Mouse (Mus musculus) ovary, adult 18-20 months (tissue): ENCODE results near the gene Pigk.

Experiments used
- DNase-seq: peaks from one replicate; pipeline ENCODE4 v3.0.0; 2022; ENCODE audit warnings: low spot score, mixed read lengths

Pigk gene

DNA sequence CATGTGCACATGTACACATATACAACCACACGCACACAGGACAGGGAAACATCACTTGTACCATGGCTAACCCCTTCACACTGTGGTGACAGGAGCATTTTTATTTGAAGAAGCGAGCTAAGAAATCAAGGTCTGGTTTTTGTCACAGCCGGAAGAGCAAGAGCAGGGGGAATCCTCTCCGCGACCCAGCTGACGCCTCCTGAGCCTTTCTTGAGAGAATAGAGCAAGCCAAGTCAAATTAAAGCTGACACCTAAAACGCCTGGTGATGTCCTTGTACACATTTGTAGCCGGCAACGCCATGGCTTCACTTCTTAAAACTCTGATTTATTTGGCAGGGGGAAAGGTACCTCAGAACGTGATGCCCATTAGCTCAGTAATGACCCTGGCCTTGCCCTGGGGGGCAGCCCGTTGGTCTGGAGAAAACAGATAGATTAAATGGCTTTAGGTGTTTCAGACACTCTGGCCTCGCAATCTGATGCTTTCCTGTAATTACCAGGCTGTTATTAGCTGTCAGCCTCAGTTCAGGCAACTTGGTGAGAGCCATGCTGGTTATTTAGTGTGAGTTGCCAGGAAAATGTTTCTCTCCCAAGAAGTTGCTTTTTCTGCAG is 141.2 kb downstream of the Pigk start:
- no peak for DNase-seq

DNA sequence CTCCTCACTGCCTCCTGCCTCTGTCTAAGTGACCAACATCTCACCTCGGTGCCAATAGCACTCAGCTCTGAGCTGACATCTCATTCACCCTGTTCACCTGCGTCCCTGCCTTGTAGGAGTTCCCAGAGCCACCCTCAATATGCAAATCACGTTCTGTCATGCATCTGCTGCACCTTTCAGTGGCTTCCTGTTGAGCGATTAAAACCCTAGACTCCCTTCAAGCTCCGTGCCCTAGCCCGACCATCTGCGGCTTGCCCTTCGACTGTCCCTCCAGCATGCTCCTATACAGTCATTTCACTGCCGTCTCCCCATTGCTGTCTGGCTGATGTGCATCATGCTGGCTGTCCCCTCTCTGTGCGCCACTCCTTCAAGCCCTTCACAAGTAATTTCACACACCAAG is 142.2 kb downstream of the Pigk start:
- DNase-seq = no peak

DNA sequence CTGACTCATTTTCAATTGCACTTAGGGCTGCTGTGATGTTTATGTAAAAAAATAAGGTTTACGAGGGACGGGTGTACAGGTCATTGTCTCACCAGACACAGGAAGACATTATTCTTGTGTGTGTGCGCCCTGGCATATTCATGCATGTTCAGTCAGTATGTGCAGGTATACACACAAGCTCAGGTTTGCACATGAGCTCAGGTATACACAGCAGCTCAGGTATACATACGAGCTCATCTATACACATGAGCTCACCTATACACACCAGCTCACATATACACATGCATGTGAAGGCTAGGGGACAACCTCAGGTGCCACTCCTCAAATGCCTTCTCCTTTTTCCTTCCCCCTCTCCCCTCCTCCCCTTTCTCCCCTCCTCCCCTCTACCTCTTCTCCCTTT is 147.6 kb downstream of the Pigk start:
- no peak for DNase-seq

DNA sequence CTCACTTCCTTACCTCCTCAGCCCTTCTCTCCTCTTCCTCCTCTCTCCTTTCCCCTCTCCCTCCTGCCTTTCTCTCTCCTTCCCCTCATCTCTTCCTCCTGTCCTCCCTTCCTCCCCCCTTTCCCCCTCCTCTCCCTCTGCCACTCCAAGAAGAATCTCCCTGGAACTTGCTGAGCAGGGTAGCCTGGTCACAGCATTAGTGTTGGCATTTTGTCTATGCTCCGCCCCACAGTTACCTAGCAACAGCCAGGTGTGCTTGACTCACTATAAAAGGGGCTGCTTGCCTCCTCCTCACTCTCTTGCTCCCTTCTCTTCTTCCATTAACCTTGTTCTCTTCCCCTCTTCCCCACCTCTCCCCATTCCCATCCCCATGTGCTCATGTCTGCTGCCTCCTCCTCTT is 148.1 kb downstream of the Pigk start:
- DNase-seq = no peak

DNA sequence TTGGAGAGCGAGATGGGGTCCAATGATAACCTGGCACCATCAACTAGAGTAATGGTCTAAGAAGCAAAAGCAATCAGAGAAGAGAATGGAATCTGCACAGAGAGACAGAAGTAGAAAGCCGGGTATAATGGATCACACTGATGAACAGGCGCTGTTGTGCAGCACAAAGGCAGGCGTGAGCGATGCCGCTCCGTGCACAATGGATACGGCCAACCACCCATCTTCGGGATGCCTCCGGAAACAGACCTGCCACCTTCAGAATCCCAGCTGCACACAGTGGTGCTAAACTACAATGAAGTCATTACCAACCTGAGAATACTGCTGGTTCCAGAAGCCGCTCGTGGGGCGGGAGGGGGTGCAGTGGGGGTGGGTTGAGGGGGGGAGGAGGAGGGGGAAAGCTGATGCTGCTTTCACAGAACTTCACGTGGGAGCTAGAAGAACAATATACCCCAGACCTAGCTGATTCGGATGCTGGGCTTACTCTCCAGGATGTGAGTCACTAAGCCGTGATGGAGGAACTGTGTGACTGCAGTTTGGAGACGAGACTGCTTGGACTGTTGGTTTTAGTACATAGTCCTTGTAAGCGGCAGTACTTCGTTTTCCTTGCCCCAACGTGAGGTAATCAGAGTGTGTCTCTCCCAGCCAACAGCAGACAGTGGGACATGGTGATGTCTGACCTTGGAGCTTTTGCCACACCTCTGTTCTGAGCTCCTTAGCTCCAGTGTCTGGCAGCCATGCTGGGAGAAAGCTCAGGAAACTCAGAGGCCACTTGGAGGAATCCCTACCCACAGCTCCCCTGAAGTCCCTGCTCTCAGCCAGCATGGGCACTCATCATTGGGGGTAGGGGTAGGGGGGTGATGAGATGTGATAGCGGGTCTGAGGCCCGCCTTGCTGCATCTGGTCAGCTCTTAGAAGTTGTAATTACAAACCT is 152.4 kb downstream of the Pigk start:
- DNase-seq = no peak

DNA sequence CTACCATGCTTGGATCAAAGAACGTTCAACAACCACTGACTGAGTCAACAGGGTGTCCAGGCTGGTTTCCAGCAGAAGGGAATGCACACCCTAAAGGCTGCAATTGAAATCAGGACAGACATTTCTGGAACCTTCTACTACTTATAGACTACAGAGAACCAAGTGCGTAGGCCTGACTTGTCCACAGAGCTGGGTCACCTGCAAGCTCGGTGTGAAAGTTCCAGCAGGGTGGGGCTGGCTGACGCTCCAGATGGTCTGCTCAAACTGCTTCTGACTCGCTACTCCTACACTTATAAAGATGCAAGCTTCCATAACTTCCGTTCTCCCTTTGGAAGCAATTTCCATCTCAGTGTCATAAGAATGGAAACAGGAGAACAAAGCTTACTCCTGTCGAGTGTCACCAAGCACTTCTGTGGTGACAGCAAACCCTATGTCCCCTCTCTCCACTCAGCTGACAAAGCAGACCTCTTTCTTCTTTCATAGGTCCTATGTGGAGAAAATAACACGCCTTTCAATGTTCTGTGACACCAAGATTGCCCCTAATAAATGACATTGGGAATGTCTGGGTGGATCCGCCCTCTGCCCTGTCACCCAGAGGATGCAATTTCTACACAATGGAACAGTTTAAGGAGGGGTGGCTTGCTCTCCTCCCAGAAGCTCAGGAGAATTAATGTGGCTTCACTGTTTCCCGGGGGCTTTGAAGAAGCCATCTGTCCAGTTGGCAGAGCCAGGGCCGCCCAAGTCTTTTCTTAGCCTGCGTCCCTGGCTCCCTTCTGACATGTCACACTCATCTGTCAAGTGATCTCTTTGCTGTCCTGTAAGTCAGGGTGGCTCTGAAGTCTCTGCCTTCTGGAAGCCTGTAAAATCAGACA is 154.0 kb downstream of the Pigk start:
- DNase-seq = no peak

DNA sequence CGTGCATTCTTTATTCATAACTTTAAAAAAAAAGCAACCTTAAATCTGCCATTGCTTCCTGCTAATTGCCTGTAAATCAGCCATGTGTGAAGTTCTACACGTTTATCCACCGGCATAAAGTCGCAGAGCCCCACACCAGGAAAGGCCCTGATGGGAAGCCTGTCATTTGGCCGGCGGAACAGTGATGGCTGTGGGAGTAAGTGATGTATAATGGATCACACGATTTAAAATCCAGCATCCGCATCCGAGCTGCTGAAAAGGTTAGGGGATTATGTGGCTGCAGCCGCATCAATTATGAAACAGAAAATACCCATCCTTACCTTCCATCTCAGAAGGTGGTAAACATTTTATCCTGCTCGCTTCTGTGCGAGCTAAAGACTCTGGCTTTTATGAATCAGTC is 158.2 kb downstream of the Pigk start:
- DNase-seq = no peak

DNA sequence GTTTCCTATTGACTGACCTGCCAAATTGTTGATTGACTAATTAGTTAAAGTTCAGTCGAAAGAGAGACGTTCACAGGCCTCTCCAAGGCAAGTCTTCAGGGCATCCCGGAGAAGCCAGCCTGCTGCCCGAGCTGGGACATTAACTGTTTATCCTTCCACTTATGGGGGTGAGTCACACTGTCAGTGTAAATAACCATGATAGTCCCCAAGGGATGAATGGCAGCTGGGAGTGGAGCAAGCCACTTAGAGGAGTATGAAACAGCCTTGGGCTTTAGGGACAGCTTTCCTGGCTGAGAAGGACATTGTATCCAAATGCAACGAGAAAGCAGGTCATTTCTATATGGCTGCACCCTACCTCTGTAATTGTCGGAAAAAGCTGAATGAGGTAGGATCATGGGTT is 158.7 kb downstream of the Pigk start:
- no peak for DNase-seq

DNA sequence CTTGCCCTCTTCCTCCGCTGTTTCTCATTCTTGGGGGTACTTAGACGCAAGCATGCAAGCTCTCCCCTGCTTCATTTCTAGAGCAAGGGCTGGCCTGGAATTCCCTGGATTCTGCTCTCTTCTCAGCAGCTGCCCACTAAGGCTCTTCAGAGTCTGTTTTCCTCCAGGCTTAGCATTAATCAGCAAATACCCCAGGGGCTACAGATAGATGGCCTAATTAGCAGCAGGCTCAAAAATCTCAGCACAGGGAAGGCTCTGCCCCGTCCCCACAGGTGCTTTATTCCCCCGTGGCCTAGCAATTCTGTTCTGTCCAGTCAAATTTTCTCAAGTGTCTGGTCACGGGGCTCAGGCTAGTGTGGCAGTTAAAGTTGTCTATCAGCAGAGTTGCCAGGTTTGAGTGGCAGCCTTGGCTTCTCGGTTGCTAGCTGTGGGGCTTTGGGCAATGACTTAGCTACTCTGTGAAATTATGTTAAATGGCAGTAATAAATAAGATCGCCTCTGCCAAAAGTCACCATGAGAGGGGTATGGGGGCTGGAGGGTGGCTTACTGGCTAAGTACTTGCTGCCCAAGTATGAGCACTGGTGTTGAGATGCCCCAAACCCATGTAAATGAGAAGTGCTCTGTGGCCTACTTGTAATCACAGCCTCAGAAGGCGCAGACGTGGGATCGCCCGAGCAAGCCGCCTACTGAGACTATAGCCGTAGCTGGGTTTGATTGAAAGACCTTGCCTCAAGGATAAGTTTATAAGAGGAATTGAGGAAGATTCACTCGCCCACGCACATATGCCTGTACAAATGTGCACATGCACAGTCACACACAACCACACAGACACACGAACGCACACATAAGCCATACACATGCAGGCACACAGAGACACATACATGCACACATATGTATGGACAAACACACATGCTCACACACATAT is 160.8 kb downstream of the Pigk start:
- DNase-seq = no peak

DNA sequence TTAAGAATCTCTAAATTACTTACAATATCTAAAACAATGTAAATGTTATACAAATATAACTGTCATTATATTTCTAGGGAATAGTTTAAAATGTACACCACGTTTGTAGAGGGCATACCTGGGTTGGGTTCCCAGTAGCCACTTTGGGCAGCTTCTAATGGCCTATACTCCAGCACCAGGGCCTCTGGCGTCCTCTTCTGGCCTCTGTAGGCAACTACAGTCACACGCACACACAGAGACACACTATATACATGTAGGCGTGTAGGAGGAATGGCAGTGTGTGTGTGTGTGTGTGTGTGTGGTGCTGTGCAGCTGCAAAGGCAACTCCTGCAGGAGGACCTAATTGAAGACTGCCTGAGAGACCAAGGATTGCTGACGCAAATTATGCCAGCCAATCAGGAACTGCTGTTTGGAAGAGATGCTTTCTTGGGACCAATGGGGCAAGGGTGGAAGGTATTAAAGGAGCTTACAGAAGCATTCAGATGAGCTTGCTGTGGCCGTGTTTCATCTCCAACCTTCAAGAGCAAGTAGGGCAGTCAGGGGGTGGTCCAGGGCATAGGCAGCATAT is 161.9 kb downstream of the Pigk start:
- no peak for DNase-seq

DNA sequence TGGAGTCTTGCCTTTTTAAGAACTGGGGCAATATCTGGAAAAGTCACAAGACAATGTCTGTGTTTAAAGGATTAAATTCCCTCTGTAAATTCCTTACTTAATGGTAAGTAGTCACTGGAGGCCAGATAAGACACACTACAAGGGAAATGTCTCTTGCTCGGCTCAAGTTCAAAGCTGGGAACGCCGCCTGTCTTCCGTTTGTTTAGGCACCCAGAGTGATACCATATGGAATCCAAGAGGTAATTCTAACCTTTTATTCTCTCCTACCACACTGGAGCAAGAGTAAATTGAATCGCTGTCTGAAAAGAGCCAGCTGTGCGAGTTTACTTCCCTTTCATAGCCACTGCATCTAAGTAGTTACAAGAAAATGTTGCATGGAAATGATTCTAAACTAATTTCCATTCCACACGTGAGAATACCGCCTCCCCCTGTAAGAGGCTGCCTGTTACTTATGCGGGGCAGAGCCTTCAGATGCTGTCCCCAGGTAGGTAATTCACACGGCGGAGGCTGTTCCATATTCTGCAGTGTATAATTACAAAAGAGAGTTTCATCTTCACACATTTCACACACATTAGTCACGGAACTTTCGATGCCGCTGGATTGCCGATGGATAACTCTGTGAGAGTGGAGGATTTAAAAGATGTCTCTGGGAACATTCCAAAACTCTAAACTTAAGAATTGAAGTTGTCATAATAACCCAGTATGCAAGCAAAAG is 166.4 kb downstream of the Pigk start:
- DNase-seq = no peak

DNA sequence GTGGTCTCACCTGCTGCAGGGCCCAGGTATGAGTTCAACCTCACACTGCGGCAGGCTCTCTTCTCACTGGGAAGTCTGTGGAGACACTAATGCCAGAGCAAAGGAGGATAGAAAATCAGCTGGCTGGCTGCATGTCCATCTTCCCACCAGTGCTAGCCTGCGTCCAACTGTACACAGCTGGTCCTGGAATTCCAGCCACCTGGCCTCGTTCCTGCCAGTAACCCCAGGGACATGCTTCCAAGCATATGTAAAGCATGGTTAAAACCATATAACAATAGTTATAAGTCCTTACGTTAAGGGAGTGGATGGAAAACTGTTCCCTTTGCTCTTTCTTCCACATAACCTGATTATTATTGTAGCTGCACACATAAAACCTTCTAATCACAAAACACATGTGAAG is 167.8 kb downstream of the Pigk start:
- no peak for DNase-seq

DNA sequence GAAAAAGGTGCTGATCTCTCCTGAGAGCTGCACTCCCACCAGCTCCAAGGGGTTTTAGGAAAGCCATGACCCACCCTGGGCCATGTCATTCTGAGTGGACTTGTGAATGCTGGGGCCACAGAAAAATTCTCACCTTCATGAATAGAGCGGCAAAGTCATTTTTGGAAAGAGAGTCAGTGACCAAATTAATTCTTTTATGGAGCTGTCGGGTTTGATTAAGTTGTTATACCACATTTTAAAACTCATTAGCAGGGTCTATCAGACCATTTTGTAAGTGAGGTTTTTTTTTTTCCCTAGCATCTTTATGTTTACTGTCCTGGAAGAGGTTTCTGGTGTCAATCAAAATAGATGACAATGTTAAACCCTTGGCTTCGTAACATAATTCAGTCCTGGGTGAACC is 169.7 kb downstream of the Pigk start:
- DNase-seq = no peak

DNA sequence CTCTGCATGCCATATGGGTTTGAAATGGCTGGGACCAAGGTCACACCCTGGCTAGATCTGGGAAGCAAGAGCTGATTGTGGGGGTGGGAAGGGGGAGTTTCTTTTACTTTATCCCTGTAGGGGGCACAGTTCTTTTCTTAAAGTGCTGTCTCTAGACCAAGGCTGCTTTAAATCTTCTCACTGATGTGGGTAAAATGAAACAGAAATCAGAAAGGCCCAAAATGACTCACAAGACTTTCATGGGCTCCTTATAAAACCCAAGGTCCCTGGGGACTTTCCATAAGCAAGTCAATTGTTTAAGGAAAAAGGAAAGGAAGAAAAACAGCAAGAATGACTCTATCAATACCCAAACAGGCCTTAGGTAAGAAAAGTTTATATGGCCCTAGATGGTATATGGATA is 172.8 kb downstream of the Pigk start:
- no peak for DNase-seq

DNA sequence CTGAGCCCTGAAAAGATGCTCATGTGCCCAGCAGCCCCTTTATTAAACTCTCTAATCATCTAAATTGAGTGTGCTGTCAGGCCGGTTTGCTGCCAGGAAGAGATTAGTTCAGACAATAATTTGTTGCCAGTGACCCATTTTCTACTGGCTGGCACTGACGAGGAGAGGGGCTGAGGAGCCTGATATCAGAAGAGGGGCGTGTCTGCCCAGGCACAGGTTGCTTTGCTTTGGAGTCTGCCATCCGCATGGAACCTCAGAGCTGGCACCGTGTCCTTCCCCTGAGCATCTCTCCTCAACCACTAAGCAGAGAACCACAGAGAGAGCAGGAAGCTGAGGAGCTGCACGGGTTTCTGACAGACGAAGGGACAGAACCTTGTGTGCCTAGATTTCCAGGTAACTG is 174.2 kb downstream of the Pigk start:
- no peak for DNase-seq

DNA sequence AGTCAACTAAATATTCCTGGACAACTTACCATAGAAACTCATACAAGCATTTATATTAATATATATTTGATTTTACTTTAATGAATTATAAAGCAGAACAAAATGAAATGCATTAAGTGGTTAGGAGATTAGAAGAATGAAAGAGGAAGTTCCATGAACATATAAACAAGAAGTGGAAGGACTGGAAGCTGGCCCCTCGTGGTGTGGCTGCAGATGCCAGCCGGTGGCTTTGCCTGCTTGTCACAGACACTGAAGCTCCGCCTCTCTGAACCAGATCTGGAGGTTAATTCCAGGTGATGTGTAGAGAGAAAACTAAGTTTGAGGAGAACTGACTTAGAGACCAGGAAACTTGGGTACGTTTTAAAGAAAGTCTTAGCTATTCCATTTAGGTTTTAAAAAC is 181.0 kb downstream of the Pigk start:
- no peak for DNase-seq

DNA sequence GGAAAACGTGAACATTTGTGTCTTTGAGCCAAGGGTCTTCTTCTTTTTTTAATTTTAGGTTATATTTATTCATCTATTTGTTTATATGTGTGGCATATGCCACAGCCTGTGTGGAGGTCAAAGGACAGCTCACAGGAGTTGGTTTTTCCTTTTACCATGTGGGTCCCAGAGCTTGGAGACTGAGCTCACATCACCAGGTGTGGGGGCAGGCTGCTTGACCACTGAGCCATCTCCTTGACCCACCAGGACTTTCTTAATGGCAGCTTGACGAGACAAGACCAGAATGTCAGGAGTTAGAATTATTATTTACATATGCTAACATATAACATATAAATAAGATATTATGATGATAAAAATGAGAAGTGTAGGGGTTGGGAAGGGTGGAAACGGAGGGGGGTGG is 182.2 kb downstream of the Pigk start:
- no peak for DNase-seq

DNA sequence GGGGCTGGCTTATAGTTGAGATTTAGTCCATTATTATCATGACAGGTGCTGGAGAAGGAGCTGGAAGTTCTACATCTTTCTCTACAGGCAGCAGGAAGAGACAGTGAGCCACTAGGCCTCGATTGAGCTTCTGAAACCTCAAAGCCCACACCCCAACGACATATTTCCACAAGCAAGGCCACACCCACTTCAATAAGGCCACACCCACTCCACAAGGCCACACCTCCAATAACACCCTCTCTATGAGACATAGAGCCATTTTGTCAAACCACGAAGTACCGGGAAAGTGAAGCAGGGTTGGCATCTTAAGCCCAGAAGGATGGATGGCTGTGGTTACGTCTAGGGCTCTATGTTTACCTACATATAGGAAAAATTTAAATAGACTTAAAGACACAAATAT is 183.3 kb downstream of the Pigk start:
- DNase-seq = no peak

DNA sequence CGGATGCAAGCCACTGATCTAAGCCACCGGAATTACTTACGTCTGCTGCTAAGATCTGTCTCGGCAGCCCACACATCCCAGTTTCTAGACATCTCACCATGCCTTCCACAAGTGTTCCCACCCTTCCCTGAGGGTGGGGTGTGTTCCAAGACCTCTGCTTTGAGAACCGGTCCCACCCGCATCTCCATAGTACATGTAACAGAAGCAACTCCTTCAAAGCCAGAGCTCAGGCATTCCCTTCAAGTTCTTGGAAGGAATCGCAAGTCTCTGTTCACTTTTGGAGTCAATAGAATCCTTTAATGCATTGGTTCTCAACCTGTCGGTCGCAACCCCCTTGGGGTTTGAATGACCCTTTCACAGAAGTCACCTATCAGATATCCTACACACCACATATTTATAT is 185.0 kb downstream of the Pigk start:
- DNase-seq = no peak

DNA sequence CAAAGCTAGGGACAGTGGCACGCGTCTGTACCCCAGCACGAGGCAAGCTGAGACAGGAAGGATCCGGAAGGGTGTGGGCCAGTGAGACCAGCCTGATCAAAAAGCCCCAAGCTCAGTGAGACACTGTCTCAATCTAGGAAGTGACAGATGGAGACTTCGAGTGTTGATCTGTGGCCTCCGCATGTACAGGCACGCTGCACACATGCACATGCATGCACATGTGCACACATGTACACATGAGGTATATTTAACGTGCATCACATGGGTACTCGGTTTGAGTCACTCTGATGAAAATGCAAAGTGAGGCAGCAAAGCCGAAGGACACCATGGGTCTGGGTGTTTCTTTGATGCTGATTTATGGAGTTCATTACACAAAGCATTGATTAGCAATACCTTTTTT is 191.1 kb downstream of the Pigk start:
- DNase-seq = no peak

DNA sequence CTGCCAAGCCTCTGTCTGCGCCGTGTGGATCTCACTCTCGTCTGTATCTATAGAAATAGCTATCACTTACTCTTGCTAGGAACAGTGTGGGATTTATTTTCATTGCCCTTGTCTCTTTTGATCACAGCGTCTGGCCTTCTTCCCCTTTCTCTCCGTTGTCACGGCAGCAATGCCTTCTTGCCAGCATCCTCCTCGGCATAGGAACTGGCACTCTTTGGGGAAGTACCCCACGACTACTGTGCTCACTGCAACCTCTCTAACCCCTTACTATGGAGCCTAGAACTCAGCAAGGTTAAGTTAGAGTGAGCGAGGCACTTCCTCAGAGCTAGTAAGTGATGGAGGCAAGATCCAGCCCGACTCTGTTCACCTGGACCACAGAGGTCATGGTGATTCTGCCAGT is 191.9 kb downstream of the Pigk start:
- no peak for DNase-seq
